Mouse (Mus musculus): ENCODE data around the gene Snap25.

The Snap25 gene

GRCm38 (mm10) chr2:136811331-136811730 is 98.1 kb downstream of the Snap25 start:
- DNase-seq (ENCODE audit: low spot score) = no peak

GRCm38 (mm10) chr2:136816717-136817400 is 103.6 kb downstream of the Snap25 start:
- no peak for DNase-seq (ENCODE audit: low spot score)

DNA sequence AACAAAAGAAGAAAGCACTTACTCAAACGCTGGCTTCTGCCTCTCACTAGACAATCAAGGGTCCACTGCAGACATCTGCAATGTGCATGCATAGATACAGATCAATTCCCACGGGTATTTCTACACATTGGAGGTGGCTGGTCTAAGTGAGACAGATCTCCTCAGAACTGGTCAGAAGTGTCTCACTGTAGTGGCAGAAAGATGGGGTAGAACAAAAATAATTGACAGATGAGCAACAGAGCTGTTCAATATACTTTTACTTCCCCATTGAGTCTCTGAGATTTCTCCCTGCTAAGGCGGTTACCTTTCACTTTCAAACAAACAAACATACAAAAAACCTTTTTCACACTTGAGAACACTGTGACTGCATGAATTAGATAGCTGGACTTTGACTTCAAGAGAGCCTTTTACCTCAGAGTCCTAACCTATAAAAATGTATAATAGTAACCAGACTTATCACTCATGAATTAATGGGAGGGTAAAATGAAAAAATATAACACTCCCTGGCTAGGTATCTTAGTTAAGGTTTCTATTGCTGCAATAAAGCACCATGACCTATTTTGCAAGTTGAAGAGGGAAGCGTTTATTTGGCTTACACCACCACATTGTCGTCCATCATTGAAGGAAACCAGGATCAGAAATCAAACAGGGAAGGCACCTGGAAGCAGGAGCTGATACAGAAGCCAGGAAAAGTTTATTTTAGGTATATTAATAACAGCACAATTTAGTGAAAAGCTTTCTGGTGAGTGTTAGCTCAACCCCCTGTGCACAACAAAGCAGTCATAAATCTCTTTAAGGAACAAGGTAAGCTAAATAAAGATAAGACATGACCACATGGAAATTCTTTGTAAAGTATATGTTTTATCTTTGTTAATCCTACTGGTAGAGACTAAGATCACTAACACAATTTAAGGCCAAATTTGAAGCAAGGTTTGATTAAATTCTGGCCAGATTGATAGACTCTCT is 110.8 kb downstream of the Snap25 start:
- peak; percentile 30 for DNase-seq (ENCODE audit: low spot score)

GRCm38 (mm10) chr2:136827612-136828011 is 114.4 kb downstream of the Snap25 start:
- no peak for DNase-seq (ENCODE audit: low spot score)

Measured in MN1 (cell line).